Mouse (Mus musculus): ENCODE measurements around the gene Mecom.

GRCm38 (mm10) chr3:30468068-30468835 is 79.6 kb downstream of the Mecom start:
- TF ChIP-seq GATA1 (IDR thresholded peaks at IDR 0.05; ENCODE audit: low read length): no peak
- TF ChIP-seq TAL1 (IDR thresholded peaks at IDR 0.05; ENCODE audit: low read length): no peak
